In genomic region chr5:86473859-86474258, GRCm38 (mm10) we compare ENCODE assay signal across 22 mouse cellular contexts. TPM values are rescaled to one million over a fixed set of nuclear protein-coding genes. Genes with fewer than 3 reads are reported as not detected.
"Had no signal": no experiment of that assay in that cellular context is flagged by ENCODE, and none has a peak within 500 bp of the region (broad histone marks: within the 10 kb centered on the region; RNA-seq: fewer than 3 reads in every experiment).

No protein-coding gene starts in this region.

- H3K4me2 ChIP-seq: lung, embryonic 15.5 days; midbrain, embryonic 11.5 days; midbrain, embryonic 13.5 days; midbrain, embryonic 15.5 days; neural tube, embryonic 12.5 days had no signal

- H3K9me3 ChIP-seq: lung, embryonic 15.5 days; megakaryocyte, embryonic 14.5 days; midbrain, embryonic 13.5 days; midbrain, embryonic 15.5 days; neural tube, embryonic 12.5 days had no signal

- H3K27me3 ChIP-seq: lung, embryonic 15.5 days; megakaryocyte, embryonic 14.5 days; midbrain, embryonic 13.5 days; midbrain, embryonic 15.5 days; neural tube, embryonic 12.5 days had no signal

- ATAC-seq: liver, postnatal 0 days; lung, postnatal 0 days; midbrain, embryonic 13.5 days; midbrain, embryonic 15.5 days had no signal

- H3K9ac ChIP-seq: liver, postnatal 0 days; lung, embryonic 15.5 days; midbrain, embryonic 13.5 days; midbrain, embryonic 15.5 days; neural tube, embryonic 12.5 days had no signal

- H3K4me1 ChIP-seq: lung, embryonic 15.5 days; megakaryocyte, embryonic 14.5 days; midbrain, embryonic 13.5 days; midbrain, embryonic 15.5 days; neural tube, embryonic 12.5 days had no signal

- H3K36me3 ChIP-seq: lung, embryonic 15.5 days; midbrain, embryonic 13.5 days; midbrain, embryonic 15.5 days; neural tube, embryonic 12.5 days had no signal

- H3K4me3 ChIP-seq: lung, embryonic 15.5 days; megakaryocyte, embryonic 14.5 days; midbrain, embryonic 13.5 days; midbrain, embryonic 15.5 days; neural tube, embryonic 12.5 days had no signal

- DNase-seq: liver, postnatal 0 days; lung, adult 2 months; lung, postnatal 14 days; lung, postnatal 36 days; right cerebral cortex, postnatal 14 days; thymus, adult 18-20 months; thymus, postnatal 14 days; thymus, postnatal 36 days had no signal

- H3K27ac ChIP-seq: lung, embryonic 15.5 days; macrophage; midbrain, embryonic 13.5 days; midbrain, embryonic 15.5 days; neural tube, embryonic 12.5 days had no signal

RNA-seq across cellular contexts. Expression of gene Tmprss11a, which starts 5.1 kb away (rescaled TPM):
- total RNA-seq: megakaryocyte progenitor cell, adult 5-6 weeks; midbrain, postnatal 0 days; monocyte, adult 5-6 weeks; neutrophil, adult 5-6 weeks had no signal
- polyA plus RNA-seq: liver, postnatal 0 days; lung, embryonic 15.5 days; lung, postnatal 0 days; macrophage; midbrain, embryonic 11.5 days; midbrain, embryonic 13.5 days; midbrain, embryonic 15.5 days; midbrain, postnatal 0 days; neural tube, embryonic 12.5 days; neural tube, embryonic 14.5 days; spleen, adult 2 months had no signal

RNA-seq across cellular contexts. Expression of gene Tmprss11g, which starts 44.5 kb away (rescaled TPM):
- total RNA-seq: megakaryocyte progenitor cell, adult 5-6 weeks; midbrain, postnatal 0 days; monocyte, adult 5-6 weeks had no signal
- polyA plus RNA-seq: liver, postnatal 0 days; lung, postnatal 0 days; macrophage; midbrain, embryonic 11.5 days; midbrain, embryonic 13.5 days; midbrain, embryonic 15.5 days; midbrain, postnatal 0 days; neural tube, embryonic 12.5 days; neural tube, embryonic 14.5 days; spleen, adult 2 months had no signal
